Mouse (Mus musculus) gastrocnemius, adult 2 months (tissue): ENCODE measurements at regions not wholly inside any gene's neighbourhood (a gene's known extent, or its start where the extent isn't known, plus 50 kb on each side); places are given as distances from the start of the nearest gene placed in this dataset.

Experiments used
- DNase-seq: peaks from one replicate; pipeline ENCODE4 v3.0.0; 2022
- H3K27ac ChIP-seq: fragments of 200-600 bp; 2 replicates; pipeline ENCODE4 v1.8.1; 2022; ENCODE audit warnings: mild to moderate bottlenecking
- H3K4me3 ChIP-seq: fragments of 200-600 bp; 2 replicates; pipeline ENCODE4 v1.8.1; 2022; ENCODE audit warnings: mild to moderate bottlenecking, moderate library complexity
- CTCF ChIP-seq: fragments of 200-600 bp; IDR thresholded peaks from 2 replicates; pipeline ENCODE4 v1.8.1; 2022; ENCODE audit warnings: antibody characterized with exemption, mild to moderate bottlenecking, moderate library complexity
- intact Hi-C: fragments of 180-260 bp; cut with DNase I; formaldehyde crosslinking; loops from one replicate; pipeline ENCODE4 v1.15.1; 2025

GRCm38 (mm10) chr2:115126625-115127369 lies 454.7 kb upstream of the BC052040 start:
- TF ChIP-seq CTCF: no peak
- intact Hi-C loops: no loop called here
- no peak for DNase-seq
- Histone ChIP-seq H3K4me3 (no peak overlapping the region), H3K27ac (no peak overlapping the region)

GRCm38 (mm10) chr2:115131746-115132145 lies 449.8 kb upstream of the BC052040 start:
- no peak for DNase-seq
- intact Hi-C loops: no loop called here
- no peak for TF ChIP-seq CTCF
- Histone ChIP-seq H3K4me3 (no peak overlapping the region), H3K27ac (no peak overlapping the region)

- no peak overlapping the region for H3K27ac ChIP-seq
- intact Hi-C loops: no loop called here
- no peak for TF ChIP-seq CTCF
- H3K4me3 ChIP-seq: no peak overlapping the region
- no peak for DNase-seq
These were observed 449.3 kb upstream of the BC052040 start for GRCm38 (mm10) chr2:115132165-115132592.

- DNase-seq: no peak
- Histone ChIP-seq H3K4me3 (no peak overlapping the region), H3K27ac (no peak overlapping the region)
- no peak for TF ChIP-seq CTCF
- intact Hi-C loops: no loop called here
These were observed 440.1 kb upstream of the BC052040 start for GRCm38 (mm10) chr2:115141416-115141815.

- intact Hi-C loops: no loop called here
- Histone ChIP-seq H3K4me3 (no peak overlapping the region), H3K27ac (no peak overlapping the region)
- TF ChIP-seq CTCF: no peak
- no peak for DNase-seq
These were observed 409.4 kb upstream of the BC052040 start for GRCm38 (mm10) chr2:115172111-115172510.

GRCm38 (mm10) chr2:115177076-115177475 lies 404.4 kb upstream of the BC052040 start:
- Histone ChIP-seq H3K4me3 (no peak overlapping the region), H3K27ac (no peak overlapping the region)
- intact Hi-C loops: no loop called here
- DNase-seq: no peak
- TF ChIP-seq CTCF: no peak

GRCm38 (mm10) chr2:115177896-115178295 lies 403.6 kb upstream of the BC052040 start:
- no peak for TF ChIP-seq CTCF
- Histone ChIP-seq H3K27ac (no peak overlapping the region), H3K4me3 (no peak overlapping the region)
- DNase-seq: no peak
- intact Hi-C loops: no loop called here

GRCm38 (mm10) chr2:115211191-115211590 lies 370.3 kb upstream of the BC052040 start:
- Histone ChIP-seq H3K27ac (no peak overlapping the region), H3K4me3 (no peak overlapping the region)
- no peak for TF ChIP-seq CTCF
- no peak for DNase-seq
- intact Hi-C loops: no loop called here

GRCm38 (mm10) chr2:115213181-115213970 lies 368.1 kb upstream of the BC052040 start:
- Histone ChIP-seq H3K4me3 (no peak overlapping the region), H3K27ac (no peak overlapping the region)
- no peak for DNase-seq
- intact Hi-C loops: no loop called here
- TF ChIP-seq CTCF: no peak

GRCm38 (mm10) chr2:115214292-115214691 lies 367.2 kb upstream of the BC052040 start:
- no peak for DNase-seq
- intact Hi-C loops: no loop called here
- no peak overlapping the region for H3K27ac ChIP-seq
- no peak for TF ChIP-seq CTCF
- no peak overlapping the region for H3K4me3 ChIP-seq

GRCm38 (mm10) chr2:115230041-115230440 lies 351.5 kb upstream of the BC052040 start:
- Histone ChIP-seq H3K27ac (no peak overlapping the region), H3K4me3 (no peak overlapping the region)
- intact Hi-C loops: no loop called here
- DNase-seq: no peak
- no peak for TF ChIP-seq CTCF

GRCm38 (mm10) chr2:115247673-115248072 lies 333.8 kb upstream of the BC052040 start:
- no peak for DNase-seq
- Histone ChIP-seq H3K4me3 (no peak overlapping the region), H3K27ac (no peak overlapping the region)
- TF ChIP-seq CTCF: no peak
- intact Hi-C loops: no loop called here

- TF ChIP-seq CTCF: no peak
- Histone ChIP-seq H3K27ac (no peak overlapping the region), H3K4me3 (no peak overlapping the region)
- intact Hi-C loops: no loop called here
- DNase-seq: no peak
These were observed 331.3 kb upstream of the BC052040 start for GRCm38 (mm10) chr2:115250019-115250807.
